Mouse (Mus musculus): ENCODE results near the gene Slc35d1.
A peak's percentile ranks its signal among the peaks of the same experiment; 100 is the strongest.

Slc35d1 gene

DNA sequence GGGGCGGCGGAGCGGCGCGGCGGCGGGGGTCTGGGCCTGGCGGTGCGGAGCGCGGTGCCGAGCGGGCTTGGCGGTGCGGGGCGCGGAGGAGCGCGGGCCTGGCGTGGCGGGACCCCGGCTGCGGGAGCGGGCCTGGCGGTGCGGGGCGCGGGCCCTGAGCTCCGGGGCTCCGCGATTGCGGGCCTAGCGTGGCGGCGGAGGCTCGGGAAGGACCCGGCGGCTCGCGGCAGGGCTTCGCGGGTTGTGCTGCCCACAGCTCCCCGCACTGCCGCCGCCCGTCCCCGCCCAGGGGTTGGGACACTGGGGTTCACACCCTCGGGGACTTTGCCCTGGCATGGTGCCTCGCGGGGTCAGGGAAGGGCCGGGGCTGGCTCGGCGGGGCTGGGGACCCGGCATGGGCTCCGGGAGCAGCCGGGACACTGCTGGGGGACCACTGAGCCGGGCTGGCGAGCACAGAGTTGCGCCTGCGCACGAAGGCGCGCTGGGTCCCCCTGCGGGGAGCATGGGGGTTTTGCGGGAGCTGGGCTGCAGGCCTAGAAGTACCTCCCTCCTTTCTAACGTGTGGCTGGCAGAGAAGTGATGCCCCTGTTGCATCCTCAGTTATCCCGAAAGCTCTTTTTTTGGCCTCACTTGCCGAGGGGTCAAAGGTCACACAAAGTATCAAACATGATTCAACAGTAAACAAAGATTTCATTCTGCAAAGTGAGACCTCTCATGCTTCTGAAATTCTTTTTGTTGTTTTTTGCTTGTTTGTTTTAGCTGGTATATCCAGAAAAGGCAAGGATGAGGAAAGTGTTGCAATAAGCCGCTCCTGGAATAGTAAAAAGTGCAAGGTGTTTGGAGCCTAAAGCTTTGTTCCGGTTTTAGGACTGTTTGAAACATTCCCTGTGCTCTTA is at the start of gene Slc35d1:
Gene Slc35d1, minus strand, starts transcription at position 240 of the 896 bp plus-strand sequence.
- peak; percentile 33 for DNase-seq (ENCODE audit: low spot score)

DNA sequence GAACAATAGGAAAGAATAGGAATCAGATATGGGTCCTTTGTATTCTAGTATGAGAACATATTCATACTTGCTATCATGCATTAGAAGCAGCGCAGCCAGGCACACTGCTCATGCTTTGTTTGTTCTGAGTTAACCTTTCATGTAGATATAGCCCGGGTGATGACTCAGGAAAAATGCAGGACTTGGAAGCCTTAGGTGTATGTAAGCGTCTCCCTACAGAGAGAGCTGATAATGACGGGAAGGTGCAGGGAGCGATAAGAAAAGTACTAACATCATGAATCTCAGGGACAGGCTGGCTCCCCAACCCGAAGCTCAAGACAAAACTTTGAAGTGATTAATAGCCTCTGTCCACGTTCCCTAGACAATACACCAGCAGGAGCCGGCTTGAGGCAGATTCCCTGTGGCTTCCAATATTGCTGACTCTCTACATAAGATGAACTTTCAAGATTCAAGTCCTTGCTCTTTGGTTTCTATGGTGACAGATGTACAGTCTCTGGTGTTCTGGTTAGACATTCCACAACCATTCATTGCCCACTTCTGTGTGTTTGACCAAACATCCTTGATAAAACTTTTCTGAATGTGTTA is 48.9 kb upstream of the Slc35d1 start:
- DNase-seq (ENCODE audit: low spot score) = no peak

DNA sequence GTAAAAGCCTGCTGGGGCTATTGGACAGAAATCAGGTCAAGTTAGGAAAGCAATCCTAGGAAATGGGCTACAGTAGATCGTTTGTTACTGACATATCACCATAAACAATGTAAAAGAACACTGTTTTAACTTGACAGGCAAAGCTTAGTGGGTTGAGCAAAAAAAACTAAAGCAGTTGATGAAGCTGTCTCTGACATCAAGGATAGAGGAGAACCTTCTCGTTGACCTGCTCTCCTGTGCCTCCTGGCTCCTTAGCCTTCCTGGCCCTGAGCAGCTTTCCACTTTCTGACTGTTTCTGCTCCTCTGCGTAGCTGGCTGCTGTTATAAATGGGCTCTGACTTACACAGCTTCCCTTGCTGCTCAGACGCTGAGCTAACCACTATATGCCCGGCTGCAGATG is 48.4 kb upstream of the Slc35d1 start:
- DNase-seq (ENCODE audit: low spot score) = no peak

DNA sequence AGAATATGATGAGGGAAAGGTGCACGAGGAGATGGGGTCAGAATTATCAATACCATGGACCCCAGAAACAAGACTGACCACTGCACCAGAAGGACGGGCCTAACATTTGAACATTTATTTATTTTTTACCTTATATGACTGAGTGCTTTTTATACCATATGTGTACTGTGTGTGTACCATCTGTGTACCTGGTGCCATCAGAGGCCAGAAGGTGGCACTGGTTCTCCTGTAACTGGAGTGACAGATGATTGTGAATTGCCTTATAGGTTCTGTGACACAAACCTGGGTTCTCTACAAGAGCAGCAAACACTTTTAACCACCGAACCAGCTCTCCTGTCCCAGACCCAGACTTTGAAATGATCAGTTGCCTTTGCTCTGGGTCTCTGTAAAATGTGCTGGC is 43.9 kb upstream of the Slc35d1 start:
- no peak for DNase-seq (ENCODE audit: low spot score)

DNA sequence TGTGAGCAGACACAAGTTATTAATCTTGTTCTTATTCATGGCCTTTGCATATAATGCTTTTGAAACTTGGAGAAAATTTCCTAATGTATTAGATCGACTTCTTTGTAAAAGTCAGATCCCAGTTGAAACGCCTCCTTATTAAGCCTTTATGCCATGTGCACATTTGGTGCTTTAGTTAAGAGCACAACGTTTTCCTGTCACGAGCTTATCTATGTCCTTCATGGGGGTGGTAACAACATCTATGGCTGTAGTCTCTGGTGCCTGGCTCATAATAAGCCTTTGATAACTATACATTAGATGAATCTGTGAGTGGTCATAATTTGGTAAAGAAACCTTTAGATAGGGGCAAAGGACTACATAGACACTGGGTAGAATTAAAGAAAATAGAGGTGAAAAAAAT is 38.9 kb upstream of the Slc35d1 start:
- no peak for DNase-seq (ENCODE audit: low spot score)

DNA sequence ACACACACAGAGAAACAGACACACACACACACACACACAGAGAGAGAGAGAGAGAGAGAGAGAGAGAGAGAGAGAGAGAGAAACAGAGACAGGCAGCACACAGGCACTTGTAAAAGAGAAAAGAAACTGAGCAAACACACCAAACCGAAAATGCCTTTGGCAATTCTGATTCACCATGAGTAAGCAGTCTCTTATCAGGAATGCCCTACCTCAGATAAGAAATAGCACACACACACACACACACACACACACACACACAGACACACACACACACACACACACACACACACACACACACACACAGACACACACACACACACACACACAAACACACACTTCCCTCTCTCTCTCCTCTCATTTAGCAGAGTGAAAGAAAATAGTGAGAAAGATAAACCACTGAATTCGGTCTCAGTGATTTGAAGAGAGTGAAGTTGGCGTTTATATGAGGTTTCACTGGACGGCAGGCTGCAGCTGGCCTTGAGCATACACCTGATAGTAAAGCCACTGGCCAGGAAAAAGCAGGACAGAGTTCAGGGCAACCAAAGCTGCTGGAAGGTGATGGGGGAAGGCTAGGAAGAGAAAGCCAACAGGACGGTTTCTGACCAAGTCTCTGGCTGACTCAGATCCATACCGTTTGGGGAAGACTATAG is 34.6 kb upstream of the Slc35d1 start:
- no peak for DNase-seq (ENCODE audit: low spot score)

DNA sequence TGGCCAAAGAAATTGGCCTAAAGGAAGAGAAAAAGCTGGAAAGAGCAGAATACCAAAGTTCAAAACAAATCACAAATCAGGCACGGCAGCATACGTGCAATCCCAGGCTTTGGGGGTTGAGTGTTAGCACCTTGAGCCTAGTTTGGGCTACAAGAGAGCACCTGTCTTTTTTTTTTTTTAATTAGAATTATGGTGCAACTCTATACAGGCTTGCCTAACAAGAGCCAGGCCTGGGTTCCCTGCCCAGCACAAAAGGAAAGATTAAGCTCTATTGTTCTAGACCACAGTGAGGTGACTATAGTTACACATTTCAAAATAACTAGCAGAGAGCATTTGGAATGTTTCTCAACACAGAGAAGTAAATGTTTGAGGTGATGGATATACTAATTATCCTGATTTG is 32.8 kb upstream of the Slc35d1 start:
- no peak for DNase-seq (ENCODE audit: low spot score)

DNA sequence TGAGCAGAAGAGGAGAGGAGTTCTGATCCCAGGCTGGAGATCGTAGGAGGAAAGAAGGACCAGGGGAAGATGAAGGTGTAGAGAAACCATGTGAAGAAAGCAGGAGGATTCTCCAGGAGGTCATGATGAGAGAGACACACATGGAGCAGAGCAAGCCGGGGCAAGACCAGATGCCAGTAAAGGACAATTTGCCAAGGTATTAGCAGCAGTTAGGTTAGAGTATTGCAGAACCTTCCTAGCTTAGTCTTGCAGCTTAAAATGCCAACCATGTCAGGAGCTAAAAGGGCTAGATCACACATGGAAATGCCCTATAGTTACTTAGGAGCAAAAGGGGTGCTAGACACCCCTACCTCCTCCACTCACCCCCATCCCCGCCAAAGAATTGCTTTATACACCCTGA is 32.3 kb upstream of the Slc35d1 start:
- no peak for DNase-seq (ENCODE audit: low spot score)

DNA sequence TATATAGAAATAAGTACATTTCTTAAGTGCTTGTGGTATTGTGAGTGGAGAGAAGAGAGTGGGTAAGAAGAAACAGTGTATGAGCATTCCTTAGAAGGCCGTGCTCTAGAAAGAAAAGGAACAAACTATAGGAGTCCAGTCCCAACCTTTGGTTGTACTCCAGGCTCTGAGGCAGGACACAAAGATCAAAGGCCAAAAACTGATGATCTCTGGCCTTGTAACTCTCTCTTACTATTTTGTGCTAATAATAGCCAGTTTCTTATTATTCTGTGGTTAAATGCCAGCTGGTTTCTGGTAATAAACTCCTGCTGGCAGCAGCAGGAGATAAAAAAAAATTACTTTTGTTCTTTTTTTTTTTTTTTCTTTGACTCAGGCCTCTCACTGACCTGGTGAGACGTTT is 17.2 kb upstream of the Slc35d1 start:
- DNase-seq (ENCODE audit: low spot score) = no peak

DNA sequence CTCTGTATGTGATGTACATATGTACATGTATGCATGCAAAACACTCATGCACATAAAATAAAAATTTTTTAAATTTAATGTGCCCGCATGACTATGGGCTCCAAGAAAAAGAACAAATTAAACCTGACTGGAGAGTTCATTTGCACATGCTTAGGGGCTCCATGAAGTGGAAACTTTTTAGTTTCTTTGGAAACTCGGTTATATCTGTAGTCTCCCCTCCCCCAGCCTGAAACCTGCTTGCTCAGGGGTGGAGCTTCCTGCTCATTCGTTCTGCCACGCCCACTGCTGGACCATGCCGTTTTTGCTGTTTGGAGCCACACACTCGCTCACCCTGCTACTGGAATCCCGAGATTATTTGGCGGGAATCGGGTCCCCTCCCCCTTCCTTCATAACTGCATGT is 7.9 kb upstream of the Slc35d1 start:
- no peak for DNase-seq (ENCODE audit: low spot score)

DNA sequence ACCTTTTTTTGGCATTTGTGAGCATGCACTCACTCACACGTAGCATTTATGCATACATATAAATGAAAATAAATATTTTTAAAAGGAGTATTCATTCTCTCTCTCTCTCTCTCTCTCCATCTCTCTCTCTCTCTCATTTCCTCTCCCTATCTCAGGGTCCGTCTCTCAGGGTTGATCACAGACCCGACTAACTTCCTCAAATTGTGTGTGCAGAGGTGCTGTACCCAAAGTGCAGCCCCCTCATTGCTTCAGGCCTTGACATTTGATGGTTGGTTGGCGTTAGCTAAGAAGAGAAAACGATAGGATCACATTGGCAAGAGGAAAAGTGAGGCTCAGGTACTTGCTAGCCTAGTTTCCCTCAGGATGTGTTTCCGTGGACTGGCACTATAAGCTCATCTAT is 6.8 kb upstream of the Slc35d1 start:
- DNase-seq (ENCODE audit: low spot score) = no peak

DNA sequence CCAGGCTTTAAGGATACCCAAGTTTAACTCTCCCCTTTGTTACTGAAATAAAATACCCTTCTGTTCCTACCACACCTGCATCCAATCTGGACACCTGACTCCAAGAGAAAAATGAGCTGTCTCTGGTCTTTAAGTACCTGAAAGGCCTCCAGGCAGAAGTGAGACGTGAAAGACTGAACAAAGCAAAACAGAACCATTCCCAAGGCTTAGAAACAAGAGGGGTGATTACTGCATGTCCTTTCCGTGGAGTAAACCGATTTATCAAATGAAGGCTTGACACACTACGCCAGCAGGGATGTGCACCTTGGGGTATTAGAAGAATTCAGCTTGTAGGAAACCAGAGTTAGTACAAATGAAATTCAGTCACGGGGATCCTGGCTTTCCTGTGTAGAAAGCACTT is 4.0 kb upstream of the Slc35d1 start:
- DNase-seq (ENCODE audit: low spot score) = no peak

DNA sequence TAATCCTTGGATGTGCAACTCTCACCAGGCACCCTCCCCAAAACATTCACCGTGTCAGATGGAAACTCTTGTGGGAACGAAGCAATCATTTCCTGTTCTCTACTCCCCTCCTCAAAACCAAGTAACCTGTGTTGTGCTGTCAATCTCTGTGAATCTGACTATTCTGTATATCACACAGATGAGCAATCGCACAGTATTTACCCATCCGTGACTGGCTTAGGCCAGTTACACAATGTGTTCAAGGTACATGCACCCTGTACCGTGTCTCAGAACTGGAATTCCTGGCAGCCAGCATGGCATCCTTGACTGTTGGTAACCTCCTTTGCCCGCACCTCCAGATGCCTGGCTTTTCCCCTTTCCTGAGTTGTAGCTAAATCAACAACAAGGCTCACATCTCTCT is 1.1 kb upstream of the Slc35d1 start:
- DNase-seq (ENCODE audit: low spot score) = no peak

DNA sequence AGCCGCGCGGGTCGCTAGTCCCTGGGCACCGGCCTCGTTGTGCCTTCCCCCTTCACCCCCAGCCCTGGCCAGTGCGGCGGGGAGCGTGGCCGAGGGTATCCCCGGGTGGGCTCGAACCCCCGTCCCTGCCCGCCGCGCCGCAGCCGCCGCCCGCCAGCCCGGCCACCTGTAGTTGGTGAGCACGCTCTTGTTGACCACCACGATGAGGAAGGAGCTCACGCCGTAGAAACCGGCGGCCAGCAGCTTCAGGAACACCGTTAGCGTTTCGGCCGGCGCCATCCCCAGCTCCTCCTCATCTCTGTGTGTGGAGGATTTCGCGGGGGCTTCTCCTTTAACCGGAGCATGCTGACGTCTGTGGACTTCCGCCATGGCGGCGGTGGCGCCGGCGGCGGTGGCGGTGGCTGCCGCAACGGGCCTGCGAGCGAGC is 453 bp downstream of the Slc35d1 start:
- DNase-seq (ENCODE audit: low spot score) = no peak

DNA sequence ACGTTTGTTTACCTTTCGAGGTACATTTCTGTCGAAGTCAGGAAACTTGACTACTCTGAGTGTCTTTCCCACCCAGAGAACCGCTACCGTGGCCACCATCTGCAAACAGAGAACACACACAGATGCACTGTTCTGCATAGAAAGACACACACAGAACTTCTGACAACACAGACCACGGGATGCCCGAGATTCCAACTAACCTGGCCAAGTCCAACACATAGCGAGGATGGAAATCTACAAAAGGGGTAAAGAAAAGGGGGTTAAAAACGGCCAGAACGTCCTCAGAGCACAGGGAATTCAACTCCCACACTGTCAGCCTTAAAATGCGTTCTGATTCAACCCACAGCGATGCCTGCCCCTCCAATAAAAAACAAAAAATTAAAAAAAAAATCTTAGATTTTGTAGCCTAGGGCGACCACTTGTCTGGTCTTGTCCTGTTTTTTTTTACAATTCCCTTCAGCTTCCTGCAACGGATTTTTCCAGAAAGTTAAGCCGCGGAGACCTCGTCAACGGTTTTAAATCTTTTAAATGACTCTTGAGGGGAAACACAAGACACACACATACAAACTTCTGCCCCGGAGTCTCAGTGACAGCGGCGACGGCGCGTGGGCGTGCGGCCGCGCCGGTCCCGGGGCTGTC is 986 bp downstream of the Slc35d1 start:
- no peak for DNase-seq (ENCODE audit: low spot score)

DNA sequence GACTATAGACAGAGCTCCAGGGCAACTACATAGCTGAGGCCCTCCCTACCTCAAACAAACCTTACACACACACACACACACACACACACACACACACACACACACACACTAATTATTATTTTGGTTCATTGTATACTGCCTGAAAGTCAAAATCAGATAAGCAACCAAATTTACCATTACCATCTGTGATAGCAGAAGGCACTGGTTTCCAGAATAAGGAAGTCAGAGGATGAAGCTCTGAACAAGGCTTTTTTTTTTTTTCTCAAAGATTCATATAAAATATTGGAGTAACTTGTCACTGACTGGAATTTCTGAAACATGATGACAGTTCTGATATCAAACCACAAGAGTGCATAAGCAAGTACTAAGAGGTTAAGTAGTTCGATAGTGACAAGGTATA is 6.4 kb downstream of the Slc35d1 start:
- DNase-seq (ENCODE audit: low spot score) = no peak

DNA sequence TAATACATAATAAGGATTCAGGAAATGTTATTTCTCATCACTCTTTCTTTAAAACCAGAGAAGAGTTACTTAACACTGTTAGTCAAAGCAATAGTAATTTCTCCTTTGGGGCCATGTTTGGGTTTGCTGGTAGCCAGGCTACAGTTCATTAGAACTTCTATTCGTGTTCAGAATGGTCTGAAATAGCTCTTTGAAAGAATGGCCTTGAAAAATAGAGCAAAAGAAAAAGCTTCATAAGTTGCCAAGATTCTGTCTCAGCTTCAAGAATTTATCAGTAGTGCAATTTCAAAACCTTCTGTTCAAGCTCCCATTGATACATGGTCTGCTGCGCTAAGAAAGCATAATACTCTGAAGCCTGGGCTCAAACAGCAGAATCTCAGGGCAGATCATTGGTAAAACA is 11.3 kb downstream of the Slc35d1 start:
- no peak for DNase-seq (ENCODE audit: low spot score)

DNA sequence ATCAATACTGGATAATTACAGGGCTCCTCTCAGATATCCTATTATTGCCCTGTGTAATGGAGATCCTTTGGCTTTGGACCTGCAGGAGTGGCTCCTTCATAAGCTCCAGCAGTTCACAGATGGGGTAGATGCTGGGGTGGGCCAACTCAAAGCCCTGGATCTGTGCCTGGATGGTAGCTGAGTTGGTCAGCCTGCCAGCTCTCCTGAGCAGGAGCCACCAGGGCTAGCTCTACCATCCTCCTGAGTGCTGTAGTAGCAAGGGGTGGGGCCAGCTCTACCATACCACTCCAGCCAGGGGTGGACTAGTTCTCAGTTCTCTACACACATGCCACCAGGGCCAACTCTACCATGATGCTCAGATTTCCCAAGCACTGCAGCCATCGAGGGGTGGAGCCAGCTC is 14.9 kb downstream of the Slc35d1 start:
- no peak for DNase-seq (ENCODE audit: low spot score)

DNA sequence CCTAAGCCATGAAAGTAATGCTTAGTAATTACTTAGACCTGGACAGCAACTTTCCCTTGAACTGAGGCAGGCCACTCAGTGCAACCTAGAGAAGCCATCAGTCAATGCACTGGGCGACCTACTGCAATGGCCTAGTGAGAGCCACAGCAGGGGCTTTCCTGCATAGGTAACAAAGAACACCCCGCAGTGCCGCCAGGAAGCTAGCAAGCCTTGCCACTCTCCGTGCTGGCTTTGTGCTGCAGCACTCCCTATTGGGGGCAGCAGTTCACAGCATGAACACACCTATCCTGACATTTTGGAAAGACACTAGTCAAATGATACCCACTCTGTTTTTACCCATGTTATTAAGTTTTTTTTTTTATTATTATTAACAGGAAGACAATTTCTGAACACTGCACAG is 15.9 kb downstream of the Slc35d1 start:
- no peak for DNase-seq (ENCODE audit: low spot score)

DNA sequence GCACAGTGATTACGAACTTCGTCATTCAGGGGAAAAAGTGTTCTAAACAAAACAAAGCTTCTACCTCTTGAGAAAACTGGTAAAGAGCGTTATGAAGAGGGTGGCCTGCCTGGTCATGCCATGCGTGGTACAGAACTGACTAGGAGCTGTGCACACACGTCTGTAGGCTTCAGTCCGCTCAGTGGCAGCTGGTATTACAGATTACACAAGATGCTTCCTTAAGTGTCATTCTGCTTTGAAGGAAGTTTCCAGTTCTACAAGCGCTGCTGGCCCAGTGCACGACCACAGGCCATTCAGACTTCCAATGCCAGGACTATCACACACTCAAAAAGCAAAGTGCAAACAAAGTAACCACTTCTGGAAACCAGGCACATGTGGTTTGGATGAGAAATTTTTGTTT is 17.6 kb downstream of the Slc35d1 start:
- DNase-seq (ENCODE audit: low spot score) = no peak

DNA sequence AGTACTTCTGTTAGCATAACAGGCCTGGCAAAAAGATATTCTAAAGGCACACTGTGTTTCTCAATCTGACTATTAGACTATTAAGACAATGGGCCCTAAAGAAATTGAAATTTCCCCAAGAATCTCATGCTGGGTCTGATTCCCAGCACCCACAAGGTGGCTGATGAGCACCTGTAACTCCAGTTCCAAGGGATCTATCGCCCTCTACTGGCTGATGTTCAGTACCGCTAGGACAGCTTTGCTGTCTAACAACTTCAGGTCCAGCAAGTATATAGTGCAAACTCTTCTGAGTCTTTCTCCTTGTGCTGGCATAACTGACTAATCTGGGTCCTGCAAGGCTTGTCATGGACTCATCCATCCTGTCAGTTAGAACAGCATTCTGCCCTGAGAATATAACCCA is 22.5 kb downstream of the Slc35d1 start:
- no peak for DNase-seq (ENCODE audit: low spot score)

DNA sequence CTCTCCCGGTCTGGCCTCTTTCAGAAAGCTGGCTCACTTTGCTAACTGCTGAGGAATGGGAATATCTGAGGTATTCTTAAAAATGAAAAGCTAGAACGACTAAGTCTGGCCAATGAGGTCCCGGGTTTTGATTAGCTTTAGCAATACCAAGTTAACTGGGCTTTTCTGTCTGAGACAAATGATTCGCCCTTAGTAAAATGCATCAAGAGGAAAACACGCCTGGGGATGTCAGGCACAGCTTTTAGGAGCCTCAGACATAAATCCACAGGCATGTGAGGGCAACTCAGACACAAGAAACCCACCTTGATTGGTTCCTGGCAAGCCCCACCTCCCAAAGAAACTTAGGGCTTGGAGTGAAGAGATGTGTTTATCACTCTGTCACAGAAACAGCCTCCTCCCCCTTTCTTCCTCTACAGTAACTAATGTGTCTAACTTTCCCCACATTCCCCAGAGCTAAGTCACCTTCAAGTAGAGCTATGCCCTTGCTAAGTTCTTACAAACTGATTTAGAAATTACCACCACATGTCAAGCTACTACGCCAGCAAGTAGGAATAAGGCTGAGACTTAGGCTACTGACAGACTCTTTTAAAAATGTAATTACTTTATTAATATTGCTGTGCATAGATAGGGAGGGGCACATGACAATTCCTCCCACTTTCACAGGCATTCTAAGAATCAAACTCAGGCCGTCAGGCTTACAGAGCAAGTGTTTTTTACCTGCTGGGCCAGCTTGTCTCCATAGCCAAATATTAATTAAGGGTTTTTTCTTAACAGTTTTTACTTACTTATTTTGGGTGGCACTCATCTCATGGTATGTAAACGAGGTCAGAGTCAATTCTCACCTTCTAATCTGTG is 26.0 kb downstream of the Slc35d1 start:
- DNase-seq (ENCODE audit: low spot score) = no peak
